Mouse (Mus musculus): ENCODE results near the gene Dnajc28. TPM values are rescaled to one million over a fixed set of nuclear protein-coding genes. Genes with fewer than 3 reads are reported as not detected.
A peak's percentile ranks its signal among the peaks of the same experiment; 100 is the strongest.
"Not testable (repeated sequence)": the region's sequence is repeated elsewhere in the genome, so short reads cannot be mapped to it uniquely, and the experiment has no call there.

The Dnajc28 gene
- polyA plus RNA-seq, 1 experiment from 2014 or later = 5.9 TPM

- peak within 1 kb of the TSS; percentile 95 for H3K9ac ChIP-seq (replicated peaks)
Observed at GRCm38 (mm10) chr16:91647461-91648219, 28.8 kb upstream of the Dnajc28 start, which contains the start of gene Son. Gene Son (plus strand): TSS chr16:91647506.

GRCm38 (mm10) chr16:91646681-91647419 lies 28.0 kb upstream of the Dnajc28 start, which contains the start of gene Gart:
Gene Gart (minus strand): TSS chr16:91646952.
- ATAC-seq (ENCODE audit: low FRiP score) = peak; percentile 91
- WGBS = under 1% methylated on average over 59 of the region's 59 CpGs
- H3K36me3 ChIP-seq = peaks cover 8% of the 10 kb centered on the region

More at GRCm38 (mm10) chr16:91647461-91648219, 28.8 kb upstream of the Dnajc28 start, which contains the start of gene Son:
- under 1% methylated on average over 70 of the region's 70 CpGs for WGBS
- Histone ChIP-seq H3K36me3 (peaks cover 8% of the 10 kb centered on the region), H3K4me3 (replicated peaks) (peak within 1 kb of the TSS; percentile 78), H3K4me1 (peaks cover 29% of the 10 kb centered on the region), H3K27ac (replicated peaks) (peak within 1 kb of the TSS; percentile 99), H3K9me3 (replicated peaks) (no peaks in the 10 kb centered on the region), H3K27me3 (replicated peaks) (no peaks in the 10 kb centered on the region), H3K4me2 (peak within 1 kb of the TSS; percentile 96)
- ATAC-seq (ENCODE audit: low FRiP score) = peak; percentile 98

GRCm38 (mm10) chr16:91645995-91646602 lies 27.3 kb upstream of the Dnajc28 start:
- H3K36me3 ChIP-seq = peaks cover 15% of the 10 kb centered on the region
- peak overlapping the region; percentile 95 for H3K9ac ChIP-seq (replicated peaks)
- H3K27me3 ChIP-seq (replicated peaks) = no peaks in the 10 kb centered on the region
- peak overlapping the region; percentile 78 for H3K4me3 ChIP-seq (replicated peaks)
- no peak for ATAC-seq (ENCODE audit: low FRiP score)
- peak overlapping the region; percentile 96 for H3K4me2 ChIP-seq
- H3K27ac ChIP-seq (replicated peaks) = peak overlapping the region; percentile 99
- H3K4me1 ChIP-seq = peaks cover 21% of the 10 kb centered on the region
- under 1% methylated on average over 11 of the region's 11 CpGs for WGBS
- no peaks in the 10 kb centered on the region for H3K9me3 ChIP-seq (replicated peaks)

More at GRCm38 (mm10) chr16:91646681-91647419, 28.0 kb upstream of the Dnajc28 start, which contains the start of gene Gart:
- peak within 1 kb of the TSS; percentile 96 for H3K4me2 ChIP-seq
- peaks cover 22% of the 10 kb centered on the region for H3K4me1 ChIP-seq
- no peaks in the 10 kb centered on the region for H3K9me3 ChIP-seq (replicated peaks)
- H3K27me3 ChIP-seq (replicated peaks) = no peaks in the 10 kb centered on the region
- H3K27ac ChIP-seq (replicated peaks) = peak within 1 kb of the TSS; percentile 99
- peak within 1 kb of the TSS; percentile 78 for H3K4me3 ChIP-seq (replicated peaks)
- H3K9ac ChIP-seq (replicated peaks) = peak within 1 kb of the TSS; percentile 95

- H3K27me3 ChIP-seq (replicated peaks); H3K4me2 ChIP-seq: not testable (repeated sequence)
- H3K36me3 ChIP-seq = peaks cover 22% of the 10 kb centered on the region
Observed at GRCm38 (mm10) chr16:91645420-91645819, 26.6 kb upstream of the Dnajc28 start.

GRCm38 (mm10) chr16:91644901-91645300 lies 26.1 kb upstream of the Dnajc28 start:
- Histone ChIP-seq H3K27ac (replicated peaks) (no peak overlapping the region), H3K4me2 (no peak overlapping the region), H3K9ac (replicated peaks) (no peak overlapping the region), H3K36me3 (peaks cover 27% of the 10 kb centered on the region), H3K4me1 (peaks cover 14% of the 10 kb centered on the region), H3K4me3 (replicated peaks) (no peak overlapping the region), H3K27me3 (replicated peaks) (no peaks in the 10 kb centered on the region), H3K9me3 (replicated peaks) (no peaks in the 10 kb centered on the region)
- 85% methylated on average over 2 of the region's 2 CpGs for WGBS
- ATAC-seq (ENCODE audit: low FRiP score) = no peak

More at GRCm38 (mm10) chr16:91645420-91645819, 26.6 kb upstream of the Dnajc28 start:
- H3K27ac ChIP-seq (replicated peaks); H3K9me3 ChIP-seq (replicated peaks); H3K9ac ChIP-seq (replicated peaks); H3K4me3 ChIP-seq (replicated peaks); ATAC-seq (ENCODE audit: low FRiP score): not testable (repeated sequence)
- WGBS = no CpG with 5 or more reads among the region's 2 CpGs
- peaks cover 18% of the 10 kb centered on the region for H3K4me1 ChIP-seq

- H3K4me2 ChIP-seq = no peak overlapping the region
- no peak overlapping the region for H3K4me3 ChIP-seq (replicated peaks)
- WGBS = 97% methylated on average over 8 of the region's 8 CpGs
- H3K9ac ChIP-seq (replicated peaks) = no peak overlapping the region
- no peaks in the 10 kb centered on the region for H3K9me3 ChIP-seq (replicated peaks)
- H3K36me3 ChIP-seq = peaks cover 68% of the 10 kb centered on the region
- no peak overlapping the region for H3K27ac ChIP-seq (replicated peaks)
- no peaks in the 10 kb centered on the region; the same call in 1 of the 2 replicates for H3K4me1 ChIP-seq
- no peaks in the 10 kb centered on the region for H3K27me3 ChIP-seq (replicated peaks)
- ATAC-seq (ENCODE audit: low FRiP score) = no peak
Observed at GRCm38 (mm10) chr16:91640171-91640570, 21.3 kb upstream of the Dnajc28 start.

- Histone ChIP-seq H3K4me2 (no peak overlapping the region), H3K27me3 (replicated peaks) (no peaks in the 10 kb centered on the region), H3K9me3 (replicated peaks) (no peaks in the 10 kb centered on the region), H3K4me3 (replicated peaks) (no peak overlapping the region), H3K27ac (replicated peaks) (no peak overlapping the region), H3K4me1 (no peaks in the 10 kb centered on the region), H3K9ac (replicated peaks) (no peak overlapping the region), H3K36me3 (peaks cover 68% of the 10 kb centered on the region)
- ATAC-seq (ENCODE audit: low FRiP score) = no peak
- WGBS = 95% methylated on average over 2 of the region's 2 CpGs
Observed at GRCm38 (mm10) chr16:91639636-91640035, 20.8 kb upstream of the Dnajc28 start.

GRCm38 (mm10) chr16:91639161-91639560 lies 20.3 kb upstream of the Dnajc28 start:
- Histone ChIP-seq H3K36me3 (peaks cover 72% of the 10 kb centered on the region), H3K27me3 (replicated peaks) (no peaks in the 10 kb centered on the region), H3K27ac (replicated peaks) (no peak overlapping the region), H3K4me2 (no peak overlapping the region), H3K9me3 (replicated peaks) (no peaks in the 10 kb centered on the region), H3K9ac (replicated peaks) (no peak overlapping the region), H3K4me1 (no peaks in the 10 kb centered on the region), H3K4me3 (replicated peaks) (no peak overlapping the region)
- no peak for ATAC-seq (ENCODE audit: low FRiP score)
- 94% methylated on average over 5 of the region's 5 CpGs for WGBS

GRCm38 (mm10) chr16:91633641-91634040 lies 14.8 kb upstream of the Dnajc28 start:
- Histone ChIP-seq H3K27ac (replicated peaks) (no peak overlapping the region), H3K4me3 (replicated peaks) (no peak overlapping the region), H3K9ac (replicated peaks) (no peak overlapping the region), H3K9me3 (replicated peaks) (no peaks in the 10 kb centered on the region), H3K4me1 (no peaks in the 10 kb centered on the region), H3K27me3 (replicated peaks) (no peaks in the 10 kb centered on the region), H3K4me2 (no peak overlapping the region), H3K36me3 (peaks cover 76% of the 10 kb centered on the region)
- no peak for ATAC-seq (ENCODE audit: low FRiP score)
- 94% methylated on average over 12 of the region's 12 CpGs for WGBS

- Histone ChIP-seq H3K36me3 (peaks cover 77% of the 10 kb centered on the region), H3K4me3 (replicated peaks) (no peak overlapping the region), H3K27me3 (replicated peaks) (no peaks in the 10 kb centered on the region), H3K27ac (replicated peaks) (no peak overlapping the region), H3K9ac (replicated peaks) (no peak overlapping the region), H3K4me1 (no peaks in the 10 kb centered on the region), H3K9me3 (replicated peaks) (no peaks in the 10 kb centered on the region), H3K4me2 (no peak overlapping the region)
- 95% methylated on average over 7 of the region's 7 CpGs for WGBS
- no peak for ATAC-seq (ENCODE audit: low FRiP score)
Observed at GRCm38 (mm10) chr16:91632940-91633339, 14.1 kb upstream of the Dnajc28 start.

- ATAC-seq (ENCODE audit: low FRiP score) = no peak
- Histone ChIP-seq H3K27me3 (replicated peaks) (no peaks in the 10 kb centered on the region), H3K9me3 (replicated peaks) (no peaks in the 10 kb centered on the region), H3K4me1 (no peaks in the 10 kb centered on the region), H3K4me2 (no peak overlapping the region), H3K4me3 (replicated peaks) (no peak overlapping the region), H3K36me3 (peaks cover 77% of the 10 kb centered on the region), H3K9ac (replicated peaks) (no peak overlapping the region), H3K27ac (replicated peaks) (no peak overlapping the region)
- 73% methylated on average over 5 of the region's 5 CpGs for whole genome bisulfite sequencing
Observed at GRCm38 (mm10) chr16:91632439-91632838, 13.6 kb upstream of the Dnajc28 start.
